Mouse (Mus musculus): ENCODE measurements around the gene Foxb2. TPM values are rescaled to one million over a fixed set of nuclear protein-coding genes. Genes with fewer than 3 reads are reported as not detected.

The Foxb2 gene
- polyA plus RNA-seq, 1 experiment: not detected

DNA sequence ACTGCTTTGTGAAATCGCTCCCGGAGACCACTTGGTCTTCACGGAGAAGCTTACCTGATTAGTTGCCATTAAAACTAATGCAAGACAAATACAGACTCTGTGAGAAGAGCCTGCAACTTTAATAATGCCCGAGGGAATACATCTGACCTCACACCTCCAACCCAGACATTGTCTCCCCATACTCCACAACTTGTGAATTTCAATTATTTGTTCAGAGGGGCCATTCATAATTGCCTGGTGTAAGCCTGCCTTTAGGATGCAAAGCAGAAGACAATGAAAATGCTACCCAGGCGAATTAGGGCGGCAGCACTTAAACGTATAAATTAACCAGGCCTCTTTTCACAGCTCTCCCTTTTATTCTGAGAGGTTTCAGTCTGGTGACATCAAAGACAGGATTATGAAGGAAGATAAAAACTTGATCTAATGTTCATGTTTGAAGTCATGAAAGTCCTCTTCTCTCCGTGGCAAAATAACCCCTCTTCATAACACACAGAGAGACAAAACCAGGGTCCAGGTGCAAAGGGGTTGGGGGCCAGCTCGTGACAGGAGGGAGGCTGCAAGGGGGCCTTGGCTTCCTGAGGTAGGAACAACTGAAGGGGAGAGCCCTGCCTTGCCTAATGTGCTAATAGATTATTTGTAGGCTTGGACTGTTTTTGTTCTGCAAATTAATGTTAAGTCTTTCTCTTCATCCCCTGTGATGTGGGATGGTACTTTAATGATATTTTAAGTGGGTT lies 31.9 kb downstream of the Foxb2 start:
- TF ChIP-seq POLR2A (IDR thresholded peaks at IDR 0.05; ENCODE audit: borderline replicate concordance, control insufficient read depth, low read depth, low read length) (no peak), CTCF (IDR thresholded peaks at IDR 0.05; ENCODE audit: control insufficient read depth, insufficient read depth, low read length) (no peak)
- H3K27ac ChIP-seq (ENCODE audit: control insufficient read depth, insufficient read depth, low read depth, low read length, poor library complexity): no peak overlapping the region
- WGBS: 71% methylated on average over 9 of the region's 9 CpGs

DNA sequence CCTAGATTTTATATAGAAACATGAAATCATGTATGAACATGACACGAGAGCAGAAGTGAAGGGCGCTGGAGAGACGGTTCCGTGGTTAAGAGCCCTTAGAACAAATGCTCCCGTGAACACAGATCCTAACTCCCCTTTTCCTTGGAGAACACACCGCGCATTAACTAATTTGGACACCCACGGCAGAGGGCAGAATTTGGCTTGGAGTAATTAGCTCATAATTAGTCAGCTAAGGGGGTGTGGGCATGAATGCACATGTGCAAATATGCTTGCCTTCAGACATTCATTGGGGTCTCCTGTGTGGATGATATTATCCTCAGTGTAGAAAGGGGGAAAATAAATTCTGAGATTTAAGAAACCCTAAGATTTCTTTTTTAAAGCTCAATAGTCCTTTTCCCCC lies 32.6 kb downstream of the Foxb2 start:
- no peak for TF ChIP-seq POLR2A (IDR thresholded peaks at IDR 0.05; ENCODE audit: borderline replicate concordance, control insufficient read depth, low read depth, low read length)
- no peak for TF ChIP-seq CTCF (IDR thresholded peaks at IDR 0.05; ENCODE audit: control insufficient read depth, insufficient read depth, low read length)
- H3K4me3 ChIP-seq (replicated peaks; ENCODE audit: control insufficient read depth, low read depth, low read length): no peak overlapping the region
- 87% methylated on average over 8 of the region's 8 CpGs for WGBS
- H3K4me1 ChIP-seq (ENCODE audit: control insufficient read depth, insufficient read depth, low read length): no peaks in the 10 kb centered on the region
- H3K27ac ChIP-seq (ENCODE audit: control insufficient read depth, insufficient read depth, low read depth, low read length, poor library complexity): no peak overlapping the region

More for the DNA sequence above, 31.9 kb downstream of the Foxb2 start:
- H3K4me1 ChIP-seq (ENCODE audit: control insufficient read depth, insufficient read depth, low read length): no peaks in the 10 kb centered on the region
- no peak overlapping the region for H3K4me3 ChIP-seq (replicated peaks; ENCODE audit: control insufficient read depth, low read depth, low read length)

DNA sequence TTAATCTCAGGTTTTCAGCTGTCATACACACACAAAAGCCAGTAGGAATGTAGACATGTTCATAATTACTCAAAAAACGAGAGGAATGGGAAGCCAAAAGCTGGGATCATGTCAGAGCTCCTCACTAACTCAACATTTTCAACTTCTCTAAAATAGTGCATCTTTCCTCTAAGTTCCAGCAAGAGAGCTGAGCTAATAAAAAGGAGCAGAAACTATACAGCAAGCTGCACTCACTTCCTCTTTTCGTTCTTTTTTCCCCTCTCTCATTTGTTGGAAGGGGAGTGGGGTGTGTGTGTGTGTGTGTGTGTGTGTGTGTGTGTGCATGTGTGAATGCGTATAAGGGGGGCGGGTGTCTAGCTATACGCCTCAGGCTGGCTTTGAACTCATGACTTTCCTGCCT lies 45.9 kb downstream of the Foxb2 start:
- TF ChIP-seq CTCF (IDR thresholded peaks at IDR 0.05; ENCODE audit: control insufficient read depth, insufficient read depth, low read length): no peak
- no peak for TF ChIP-seq POLR2A (IDR thresholded peaks at IDR 0.05; ENCODE audit: borderline replicate concordance, control insufficient read depth, low read depth, low read length)
- 13% methylated on average over 5 of the region's 5 CpGs for WGBS
- no peak overlapping the region for H3K27ac ChIP-seq (ENCODE audit: control insufficient read depth, insufficient read depth, low read depth, low read length, poor library complexity)
- H3K4me3 ChIP-seq (replicated peaks; ENCODE audit: control insufficient read depth, low read depth, low read length): no peak overlapping the region
- no peaks in the 10 kb centered on the region for H3K4me1 ChIP-seq (ENCODE audit: control insufficient read depth, insufficient read depth, low read length)

DNA sequence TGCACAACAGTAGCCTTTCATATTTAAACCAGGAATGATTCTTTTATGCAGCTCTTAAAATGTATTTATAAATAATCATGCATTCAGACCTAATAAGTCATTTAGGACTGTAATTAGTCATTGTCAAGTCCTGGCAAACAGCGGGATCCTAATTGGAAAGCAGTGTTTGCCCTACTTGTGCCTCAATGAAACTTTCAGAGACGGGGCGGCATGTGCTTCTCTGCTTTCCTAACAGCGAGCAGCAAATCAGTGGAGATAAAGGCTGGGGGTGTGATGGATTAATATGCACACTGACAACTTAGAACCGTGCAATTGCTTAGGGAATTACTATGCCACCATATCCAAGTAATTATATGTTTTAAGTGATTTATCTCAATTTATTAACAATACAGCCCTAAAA lies 48.4 kb downstream of the Foxb2 start:
- TF ChIP-seq POLR2A (IDR thresholded peaks at IDR 0.05; ENCODE audit: borderline replicate concordance, control insufficient read depth, low read depth, low read length): no peak
- no peak for TF ChIP-seq CTCF (IDR thresholded peaks at IDR 0.05; ENCODE audit: control insufficient read depth, insufficient read depth, low read length)
- WGBS: 83% methylated on average over 5 of the region's 5 CpGs
- H3K27ac ChIP-seq (ENCODE audit: control insufficient read depth, insufficient read depth, low read depth, low read length, poor library complexity): no peak overlapping the region
- H3K4me1 ChIP-seq (ENCODE audit: control insufficient read depth, insufficient read depth, low read length): no peaks in the 10 kb centered on the region
- no peak overlapping the region for H3K4me3 ChIP-seq (replicated peaks; ENCODE audit: control insufficient read depth, low read depth, low read length)

Other genes with a start within 250 kb of the Foxb2 start
- gene Vps13a, start 92.9 kb downstream of the Foxb2 start, polyA plus RNA-seq (2011; ENCODE audit: insufficient read depth, insufficient read length, low replicate concordance, missing spikeins): 20.1 and 25.3 TPM in 2 replicates
- 1.3 and 3.3 TPM in 2 replicates for gene Prune2, start 82.3 kb upstream of the Foxb2 start, polyA plus RNA-seq (2011; ENCODE audit: insufficient read depth, insufficient read length, low replicate concordance, missing spikeins)